Mouse (Mus musculus): ENCODE measurements around the gene Smpd3. TPM values are rescaled to one million over a fixed set of nuclear protein-coding genes. Genes with fewer than 3 reads are reported as not detected.

The Smpd3 gene
- polyA plus RNA-seq, 1 experiment from 2014 or later: 1.0 TPM

- ATAC-seq (ENCODE audit: low FRiP score, low TSS enrichment): no peak
- Histone ChIP-seq H3K9ac (replicated peaks; ENCODE audit: low read length) (no peak overlapping the region), H3K4me1 (ENCODE audit: insufficient read depth, low read length) (no peaks in the 10 kb centered on the region), H3K36me3 (ENCODE audit: insufficient read depth, low read length) (no peaks in the 10 kb centered on the region), H3K4me3 (ENCODE audit: low read length) (no peak overlapping the region), H3K27ac (ENCODE audit: low read length) (no peak overlapping the region), H3K9me3 (ENCODE audit: low read length) (no peaks in the 10 kb centered on the region), H3K27me3 (ENCODE audit: insufficient read depth, low read length) (no peaks in the 10 kb centered on the region), H3K4me2 (replicated peaks; ENCODE audit: low read depth, low read length) (no peak overlapping the region)
- WGBS: 74% methylated on average over 9 of the region's 9 CpGs
These were observed 36.8 kb downstream of the Smpd3 start for GRCm38 (mm10) chr8:106300739-106301715.

DNA sequence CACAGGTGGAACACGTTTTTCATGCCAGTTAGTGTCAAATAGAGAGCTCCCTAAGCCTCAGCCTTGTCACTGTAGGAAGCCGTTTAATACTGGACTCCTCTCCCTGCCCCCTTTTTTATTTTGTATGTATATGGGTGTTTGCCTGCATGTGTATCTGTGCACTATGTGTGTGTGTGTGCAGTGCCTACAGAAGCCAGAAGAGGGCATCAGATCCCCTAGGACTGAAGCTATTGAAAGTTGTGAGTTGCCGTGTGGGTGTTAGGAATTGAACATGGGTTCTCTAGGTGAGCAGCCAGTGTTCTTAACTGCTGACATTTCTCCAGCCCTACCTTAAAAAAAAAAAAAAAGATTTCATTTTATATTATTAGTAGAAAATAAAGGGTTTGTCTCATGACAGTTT is 38.1 kb downstream of the Smpd3 start:
- WGBS: 84% methylated on average over 3 of the region's 3 CpGs
- H3K36me3 ChIP-seq (ENCODE audit: insufficient read depth, low read length): no peaks in the 10 kb centered on the region
- ATAC-seq (ENCODE audit: low FRiP score, low TSS enrichment): no peak

DNA sequence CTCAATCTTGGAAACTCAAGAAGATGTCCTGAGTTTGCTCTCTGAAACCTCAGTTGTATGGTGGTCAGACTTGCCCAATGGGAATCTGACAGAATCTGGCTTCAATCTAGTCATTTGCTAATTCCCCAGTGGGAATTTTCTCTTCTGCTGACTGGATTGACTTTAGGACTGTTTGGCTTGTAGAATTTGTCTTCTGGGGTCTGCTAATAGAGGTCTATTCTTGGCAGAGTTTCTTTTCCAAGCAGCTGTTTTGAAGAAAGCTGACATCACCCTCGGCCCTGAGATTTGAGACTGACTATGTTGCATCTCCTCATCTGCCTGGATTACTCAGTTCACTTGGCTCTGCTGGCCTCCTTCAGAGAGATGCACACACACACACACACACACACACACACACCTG is 38.9 kb downstream of the Smpd3 start:
- H3K9ac ChIP-seq (replicated peaks; ENCODE audit: low read length): no peak overlapping the region
- ATAC-seq (ENCODE audit: low FRiP score, low TSS enrichment): no peak
- H3K9me3 ChIP-seq (ENCODE audit: low read length): no peaks in the 10 kb centered on the region
- H3K4me3 ChIP-seq (ENCODE audit: low read length): no peak overlapping the region
- peak overlapping the region; percentile 20; the same call in 1 of the 2 replicates for H3K27ac ChIP-seq (ENCODE audit: low read length)
- 77% methylated on average over 1 of the region's 1 CpGs for WGBS
- H3K27me3 ChIP-seq (ENCODE audit: insufficient read depth, low read length): no peaks in the 10 kb centered on the region
- H3K4me2 ChIP-seq (replicated peaks; ENCODE audit: low read depth, low read length): no peak overlapping the region
- H3K36me3 ChIP-seq (ENCODE audit: insufficient read depth, low read length): no peaks in the 10 kb centered on the region
- no peaks in the 10 kb centered on the region for H3K4me1 ChIP-seq (ENCODE audit: insufficient read depth, low read length)

More for the DNA sequence above, 38.1 kb downstream of the Smpd3 start:
- H3K4me3 ChIP-seq (ENCODE audit: low read length): no peak overlapping the region
- H3K4me2 ChIP-seq (replicated peaks; ENCODE audit: low read depth, low read length): no peak overlapping the region
- no peaks in the 10 kb centered on the region for H3K27me3 ChIP-seq (ENCODE audit: insufficient read depth, low read length)
- no peak overlapping the region for H3K27ac ChIP-seq (ENCODE audit: low read length)
- no peak overlapping the region for H3K9ac ChIP-seq (replicated peaks; ENCODE audit: low read length)
- H3K4me1 ChIP-seq (ENCODE audit: insufficient read depth, low read length): no peaks in the 10 kb centered on the region
- no peaks in the 10 kb centered on the region for H3K9me3 ChIP-seq (ENCODE audit: low read length)

GRCm38 (mm10) chr8:106298261-106298660 is 39.5 kb downstream of the Smpd3 start:
- H3K9ac ChIP-seq (replicated peaks; ENCODE audit: low read length): no peak overlapping the region
- 50% methylated on average over 5 of the region's 5 CpGs for WGBS
- no peaks in the 10 kb centered on the region for H3K27me3 ChIP-seq (ENCODE audit: insufficient read depth, low read length)

GRCm38 (mm10) chr8:106292484-106293396 is 45.0 kb downstream of the Smpd3 start:
- Histone ChIP-seq H3K27ac (ENCODE audit: low read length) (no peak overlapping the region), H3K4me3 (ENCODE audit: low read length) (no peak overlapping the region), H3K9me3 (ENCODE audit: low read length) (no peaks in the 10 kb centered on the region), H3K4me2 (replicated peaks; ENCODE audit: low read depth, low read length) (no peak overlapping the region), H3K9ac (replicated peaks; ENCODE audit: low read length) (no peak overlapping the region), H3K36me3 (ENCODE audit: insufficient read depth, low read length) (no peaks in the 10 kb centered on the region), H3K4me1 (ENCODE audit: insufficient read depth, low read length) (no peaks in the 10 kb centered on the region), H3K27me3 (ENCODE audit: insufficient read depth, low read length) (no peaks in the 10 kb centered on the region)
- no peak for ATAC-seq (ENCODE audit: low FRiP score, low TSS enrichment)
- WGBS: 71% methylated on average over 20 of the region's 20 CpGs

More at GRCm38 (mm10) chr8:106298261-106298660, 39.5 kb downstream of the Smpd3 start:
- ATAC-seq (ENCODE audit: low FRiP score, low TSS enrichment): no peak
- Histone ChIP-seq H3K4me2 (replicated peaks; ENCODE audit: low read depth, low read length) (no peak overlapping the region), H3K27ac (ENCODE audit: low read length) (peak overlapping the region; percentile 20; the same call in 1 of the 2 replicates), H3K4me3 (ENCODE audit: low read length) (no peak overlapping the region), H3K9me3 (ENCODE audit: low read length) (no peaks in the 10 kb centered on the region), H3K4me1 (ENCODE audit: insufficient read depth, low read length) (no peaks in the 10 kb centered on the region), H3K36me3 (ENCODE audit: insufficient read depth, low read length) (no peaks in the 10 kb centered on the region)

- 49% methylated on average over 7 of the region's 7 CpGs for WGBS
- Histone ChIP-seq H3K27me3 (ENCODE audit: insufficient read depth, low read length) (no peaks in the 10 kb centered on the region), H3K4me3 (ENCODE audit: low read length) (no peak overlapping the region), H3K4me1 (ENCODE audit: insufficient read depth, low read length) (no peaks in the 10 kb centered on the region), H3K36me3 (ENCODE audit: insufficient read depth, low read length) (no peaks in the 10 kb centered on the region), H3K4me2 (replicated peaks; ENCODE audit: low read depth, low read length) (no peak overlapping the region), H3K27ac (ENCODE audit: low read length) (no peak overlapping the region), H3K9me3 (ENCODE audit: low read length) (no peaks in the 10 kb centered on the region), H3K9ac (replicated peaks; ENCODE audit: low read length) (no peak overlapping the region)
- ATAC-seq (ENCODE audit: low FRiP score, low TSS enrichment): no peak
These were observed 48.3 kb downstream of the Smpd3 start for GRCm38 (mm10) chr8:106289464-106289863.

GRCm38 (mm10) chr8:106288732-106289131 is 49.1 kb downstream of the Smpd3 start:
- H3K36me3 ChIP-seq (ENCODE audit: insufficient read depth, low read length): no peaks in the 10 kb centered on the region
- no peak overlapping the region for H3K27ac ChIP-seq (ENCODE audit: low read length)
- no peak overlapping the region for H3K4me2 ChIP-seq (replicated peaks; ENCODE audit: low read depth, low read length)
- no peaks in the 10 kb centered on the region for H3K4me1 ChIP-seq (ENCODE audit: insufficient read depth, low read length)
- no peak overlapping the region for H3K4me3 ChIP-seq (ENCODE audit: low read length)
- H3K9me3 ChIP-seq (ENCODE audit: low read length): no peaks in the 10 kb centered on the region
- H3K9ac ChIP-seq (replicated peaks; ENCODE audit: low read length): no peak overlapping the region
- no peak for ATAC-seq (ENCODE audit: low FRiP score, low TSS enrichment)
- 25% methylated on average over 3 of the region's 3 CpGs for WGBS
- H3K27me3 ChIP-seq (ENCODE audit: insufficient read depth, low read length): no peaks in the 10 kb centered on the region

DNA sequence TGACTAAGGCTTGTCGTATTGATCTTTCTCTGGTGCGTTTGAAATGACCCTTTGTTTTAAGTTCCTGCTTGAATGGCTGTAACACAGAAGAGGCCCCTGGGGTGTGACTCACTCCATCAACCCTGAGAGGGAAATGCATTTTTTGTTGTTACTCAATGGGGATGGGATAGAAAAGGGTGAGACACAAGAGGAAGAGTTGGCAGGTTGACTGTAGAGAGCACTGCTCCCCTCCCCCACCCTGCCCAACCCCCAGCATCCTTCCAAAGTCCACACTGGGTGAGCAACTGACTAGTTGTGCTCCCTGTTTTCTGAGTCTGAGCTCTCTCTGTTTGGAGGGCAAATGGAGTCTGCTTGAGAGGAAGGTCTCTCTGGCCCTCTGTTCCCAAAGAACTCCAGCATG is 50.3 kb downstream of the Smpd3 start:
- no peaks in the 10 kb centered on the region for H3K9me3 ChIP-seq (ENCODE audit: low read length)
- H3K4me3 ChIP-seq (ENCODE audit: low read length): no peak overlapping the region
- no peak overlapping the region for H3K27ac ChIP-seq (ENCODE audit: low read length)
- H3K27me3 ChIP-seq (ENCODE audit: insufficient read depth, low read length): no peaks in the 10 kb centered on the region
- no peaks in the 10 kb centered on the region for H3K36me3 ChIP-seq (ENCODE audit: insufficient read depth, low read length)
- no peaks in the 10 kb centered on the region for H3K4me1 ChIP-seq (ENCODE audit: insufficient read depth, low read length)
- no peak for ATAC-seq (ENCODE audit: low FRiP score, low TSS enrichment)
- H3K4me2 ChIP-seq (replicated peaks; ENCODE audit: low read depth, low read length): no peak overlapping the region
- 15% methylated on average over 2 of the region's 2 CpGs for WGBS
- H3K9ac ChIP-seq (replicated peaks; ENCODE audit: low read length): no peak overlapping the region

GRCm38 (mm10) chr8:106280844-106281243 is 56.9 kb downstream of the Smpd3 start:
- Histone ChIP-seq H3K9ac (replicated peaks; ENCODE audit: low read length) (no peak overlapping the region), H3K4me2 (replicated peaks; ENCODE audit: low read depth, low read length) (no peak overlapping the region), H3K4me1 (ENCODE audit: insufficient read depth, low read length) (no peaks in the 10 kb centered on the region), H3K9me3 (ENCODE audit: low read length) (no peaks in the 10 kb centered on the region), H3K27ac (ENCODE audit: low read length) (no peak overlapping the region), H3K27me3 (ENCODE audit: insufficient read depth, low read length) (no peaks in the 10 kb centered on the region), H3K4me3 (ENCODE audit: low read length) (no peak overlapping the region), H3K36me3 (ENCODE audit: insufficient read depth, low read length) (no peaks in the 10 kb centered on the region)
- WGBS: 25% methylated on average over 4 of the region's 4 CpGs
- ATAC-seq (ENCODE audit: low FRiP score, low TSS enrichment): no peak

Data from kidney, embryonic 16.5 days (tissue).